Mouse (Mus musculus): Measurements from ENCODE around the gene Dlk1.

The Dlk1 gene

DNA sequence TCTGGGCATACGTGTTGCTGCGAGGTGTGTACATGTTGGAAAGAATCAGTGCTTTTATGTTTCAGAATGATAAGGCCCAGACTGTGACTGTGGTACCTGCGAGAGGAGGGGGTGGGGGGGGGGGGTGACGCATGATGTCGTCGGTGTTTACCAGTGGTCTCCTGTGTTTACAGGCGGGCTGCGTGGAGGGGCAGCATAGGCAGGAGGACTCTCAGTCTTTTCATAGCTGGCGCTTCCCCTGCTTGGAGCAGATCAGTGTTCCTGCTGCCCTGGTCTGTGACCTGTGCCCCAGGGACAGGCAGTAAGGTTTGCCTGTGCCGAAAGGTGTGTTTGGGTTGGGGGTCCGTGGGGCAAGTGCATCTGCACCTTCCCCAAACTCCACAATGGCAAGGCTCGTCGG, at the start of gene Dlk1:
Dlk1 (plus strand) TSS at position 232 of the 400 bp plus-strand sequence.
- no peak for DNase-seq (ENCODE audit: inconsistent age in 2 of 2, low spot score in 1 of 2)

DNA sequence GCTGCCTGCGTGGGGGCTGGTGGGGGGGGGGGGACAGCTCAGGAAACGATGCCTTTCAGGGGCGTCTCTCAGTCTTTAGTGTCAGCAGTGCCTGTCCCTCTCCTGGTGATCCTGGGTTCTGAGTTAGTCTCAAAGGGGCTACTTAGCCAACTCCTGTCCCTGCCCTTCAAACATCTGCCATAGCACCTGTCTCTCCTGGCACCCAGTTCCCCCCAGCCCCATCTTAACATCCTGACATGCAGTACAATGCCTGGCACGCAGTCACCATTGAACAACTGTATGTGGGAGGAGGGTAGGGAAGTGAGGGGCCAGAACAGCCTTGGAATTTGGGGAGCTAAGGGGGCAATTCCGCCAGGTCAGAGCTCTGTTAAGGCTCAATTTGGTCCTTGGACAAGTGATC, 49.7 kb upstream of the Dlk1 start:
- DNase-seq (ENCODE audit: inconsistent age in 2 of 2, low spot score in 1 of 2), result no peak

DNA sequence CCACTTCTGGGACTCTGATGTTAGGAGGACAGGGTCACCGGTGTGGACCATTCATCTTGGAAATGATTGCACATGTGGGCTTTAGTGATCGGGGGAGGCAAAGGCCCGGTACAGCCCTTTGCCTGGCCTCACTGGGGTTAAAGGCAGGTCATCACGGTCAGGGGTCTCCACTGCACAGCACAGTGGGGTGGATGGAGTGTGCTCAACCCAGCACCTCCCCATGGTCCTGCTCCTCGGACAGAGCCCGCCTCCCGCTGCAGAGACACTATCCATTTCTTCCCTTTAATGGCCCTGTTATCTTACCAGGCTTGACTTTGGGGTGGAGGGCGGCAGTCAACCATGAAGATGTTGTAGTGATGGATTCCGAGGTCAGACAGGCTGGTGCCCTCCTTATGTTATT, 48.9 kb upstream of the Dlk1 start:
- DNase-seq (ENCODE audit: inconsistent age in 2 of 2, low spot score in 1 of 2), result no peak

DNA sequence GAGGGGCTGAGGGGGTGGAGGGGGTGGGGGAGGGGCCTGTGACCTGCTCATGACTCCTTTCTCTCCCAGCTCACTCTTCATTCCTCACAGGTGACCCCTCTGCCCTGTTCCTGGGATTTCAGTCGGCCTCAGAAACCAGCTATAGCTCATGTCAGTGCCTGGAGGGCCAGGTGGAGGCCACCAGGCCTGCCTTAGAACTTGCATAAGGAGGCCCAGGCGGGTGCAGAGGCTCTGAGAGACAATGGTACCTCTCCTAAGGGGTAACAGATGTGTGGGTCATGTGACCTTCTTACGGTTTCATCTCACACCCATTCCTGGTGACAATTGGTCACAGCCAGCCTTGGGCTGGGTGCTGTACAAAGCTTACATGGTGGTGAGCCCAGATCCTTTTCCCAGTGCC, 46.6 kb upstream of the Dlk1 start:
- no peak for DNase-seq (ENCODE audit: inconsistent age in 2 of 2, low spot score in 1 of 2)

DNA sequence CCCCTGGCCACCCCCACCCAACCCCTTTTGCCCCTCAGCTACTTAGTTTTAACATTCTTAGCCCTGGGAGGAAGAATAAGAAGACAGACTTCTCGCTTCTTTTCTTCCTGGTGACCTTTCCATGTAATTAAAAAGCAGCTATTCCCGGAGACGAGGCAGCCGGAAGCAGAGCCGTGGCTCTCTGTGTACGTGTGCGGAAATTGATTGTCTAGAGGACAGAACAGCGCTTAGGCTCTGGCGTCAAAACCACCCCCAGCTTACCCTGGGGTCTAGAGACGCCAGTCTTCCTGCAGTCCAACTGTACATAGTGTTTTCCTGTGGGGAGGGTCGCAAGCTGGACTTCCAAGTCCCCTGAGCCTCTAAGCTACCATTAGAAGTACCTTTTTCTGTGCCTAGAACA, 41.9 kb upstream of the Dlk1 start:
- no peak for DNase-seq (ENCODE audit: inconsistent age in 2 of 2, low spot score in 1 of 2)

DNA sequence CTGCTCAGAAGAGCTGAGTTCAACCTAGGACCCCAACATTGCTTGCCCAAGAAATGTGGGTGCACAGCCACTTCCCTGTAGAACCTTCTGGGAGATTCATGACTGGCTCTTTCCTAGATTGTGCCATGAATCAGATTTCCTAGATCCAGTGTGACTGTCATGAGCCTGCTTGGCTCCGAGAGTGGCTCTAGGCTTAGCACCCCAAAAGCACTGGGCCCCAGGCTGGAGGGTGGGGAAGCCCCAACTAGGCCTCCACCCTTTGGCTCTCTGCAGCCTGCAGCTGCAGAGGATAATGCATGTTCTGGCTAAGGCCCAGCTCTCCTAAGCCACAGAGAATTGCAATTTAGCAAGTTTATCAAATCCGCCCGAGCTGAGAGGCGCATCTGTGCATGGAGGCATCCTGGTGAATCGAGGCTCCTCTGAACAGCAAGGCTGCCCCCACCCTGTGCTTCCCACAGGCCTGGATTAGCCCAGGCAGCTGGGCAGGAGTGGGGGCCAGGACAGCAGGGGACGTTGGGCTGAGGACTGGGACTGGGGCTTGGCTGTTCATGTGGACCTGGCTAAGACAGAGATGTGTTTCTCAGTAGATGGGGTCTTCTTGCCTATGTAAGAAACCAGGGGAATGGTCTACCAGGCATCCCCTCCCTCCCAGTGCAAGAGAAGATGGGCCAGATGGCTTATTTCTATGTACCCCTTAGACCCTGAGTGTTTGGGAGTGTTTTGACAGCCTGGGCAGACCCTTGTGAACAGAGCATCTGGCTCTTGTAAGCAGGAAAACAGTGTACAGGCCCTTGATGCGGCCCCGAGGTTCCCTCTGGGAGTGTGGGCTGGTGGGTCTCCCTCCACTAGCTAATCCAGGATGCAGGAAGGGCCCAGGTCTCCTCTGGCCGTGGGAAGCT, 41.2 kb upstream of the Dlk1 start:
- DNase-seq (ENCODE audit: inconsistent age in 2 of 2, low spot score in 1 of 2), result no peak

DNA sequence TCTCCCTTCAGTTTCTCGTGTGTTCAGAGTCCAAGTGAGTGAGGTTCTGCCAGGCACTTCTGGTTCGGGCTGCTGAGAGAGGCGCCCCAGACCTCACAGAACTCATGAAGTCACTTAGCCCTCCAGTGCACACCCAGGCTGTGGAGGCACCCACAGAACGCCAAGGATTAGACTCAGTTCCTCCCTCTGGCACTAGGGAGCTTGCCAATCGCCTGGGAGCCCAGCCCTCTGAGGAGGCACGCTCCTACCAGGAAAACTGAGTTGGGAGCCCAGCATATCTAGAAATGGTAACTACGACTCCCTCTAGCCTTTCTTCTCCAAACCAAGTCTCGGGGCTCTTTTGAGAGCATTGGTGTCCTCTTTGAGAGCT, 40.6 kb upstream of the Dlk1 start:
- DNase-seq (ENCODE audit: inconsistent age in 2 of 2, low spot score in 1 of 2), result no peak

DNA sequence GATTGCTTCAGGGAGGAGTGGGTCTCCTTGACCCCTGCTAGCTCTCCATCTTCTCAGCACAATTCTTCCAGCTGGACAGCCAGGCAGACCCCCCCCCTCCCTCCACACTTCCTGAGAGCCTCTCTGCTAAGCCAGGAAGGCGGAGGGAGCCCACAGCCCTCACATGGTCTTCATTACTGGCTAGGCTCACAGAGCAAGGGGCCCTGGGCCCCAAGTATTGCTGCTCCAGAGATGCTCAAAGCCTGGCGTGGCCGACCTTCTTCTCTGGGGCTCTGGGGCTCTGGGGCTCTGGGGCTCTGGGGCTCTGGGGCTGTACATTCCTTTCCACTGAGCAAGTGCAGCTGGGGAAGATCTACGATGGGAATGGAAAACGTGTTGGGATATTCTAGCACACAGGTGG, 39.9 kb upstream of the Dlk1 start:
- DNase-seq (ENCODE audit: inconsistent age in 2 of 2, low spot score in 1 of 2), result no peak

DNA sequence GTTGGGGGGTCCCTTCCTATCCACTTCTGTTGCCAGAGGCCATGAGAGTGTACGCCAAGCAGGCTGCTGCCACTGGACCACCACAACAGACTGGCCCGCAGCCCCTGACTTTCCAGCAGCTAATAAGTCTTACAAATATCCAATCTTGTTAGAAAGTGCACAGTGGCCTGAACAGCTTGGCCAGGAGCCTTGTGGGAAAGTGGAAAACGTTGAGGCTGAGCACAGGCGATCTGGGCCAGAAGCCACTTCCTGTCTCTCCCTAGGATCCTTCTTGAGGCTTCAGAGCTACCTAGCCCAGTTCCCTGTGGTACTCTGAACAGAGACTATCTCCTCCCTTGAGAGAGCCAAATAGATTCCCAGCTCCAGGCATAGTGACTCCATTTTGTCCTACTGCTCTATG, 39.3 kb upstream of the Dlk1 start:
- DNase-seq (ENCODE audit: inconsistent age in 2 of 2, low spot score in 1 of 2), result no peak

DNA sequence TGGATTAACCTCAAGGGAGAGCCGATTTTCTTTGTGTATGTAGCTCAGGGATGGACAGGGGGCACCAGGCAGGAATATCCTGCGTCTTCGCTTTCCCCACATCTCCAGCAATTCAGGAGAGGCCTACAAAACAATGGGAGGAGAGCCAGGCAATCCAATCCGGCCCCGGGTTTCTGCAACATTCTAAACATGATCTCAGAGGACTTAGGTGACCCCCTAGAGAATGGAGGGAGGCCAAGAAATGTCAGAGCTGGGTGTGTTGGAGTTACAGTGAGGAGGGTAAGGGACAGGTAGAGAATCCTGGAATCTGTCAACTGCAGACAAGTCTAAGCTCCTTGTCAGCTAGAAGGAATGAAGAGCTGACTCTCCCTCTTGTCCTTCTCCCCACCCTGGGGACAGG, 35.9 kb upstream of the Dlk1 start:
- DNase-seq (ENCODE audit: inconsistent age in 2 of 2, low spot score in 1 of 2), result no peak

DNA sequence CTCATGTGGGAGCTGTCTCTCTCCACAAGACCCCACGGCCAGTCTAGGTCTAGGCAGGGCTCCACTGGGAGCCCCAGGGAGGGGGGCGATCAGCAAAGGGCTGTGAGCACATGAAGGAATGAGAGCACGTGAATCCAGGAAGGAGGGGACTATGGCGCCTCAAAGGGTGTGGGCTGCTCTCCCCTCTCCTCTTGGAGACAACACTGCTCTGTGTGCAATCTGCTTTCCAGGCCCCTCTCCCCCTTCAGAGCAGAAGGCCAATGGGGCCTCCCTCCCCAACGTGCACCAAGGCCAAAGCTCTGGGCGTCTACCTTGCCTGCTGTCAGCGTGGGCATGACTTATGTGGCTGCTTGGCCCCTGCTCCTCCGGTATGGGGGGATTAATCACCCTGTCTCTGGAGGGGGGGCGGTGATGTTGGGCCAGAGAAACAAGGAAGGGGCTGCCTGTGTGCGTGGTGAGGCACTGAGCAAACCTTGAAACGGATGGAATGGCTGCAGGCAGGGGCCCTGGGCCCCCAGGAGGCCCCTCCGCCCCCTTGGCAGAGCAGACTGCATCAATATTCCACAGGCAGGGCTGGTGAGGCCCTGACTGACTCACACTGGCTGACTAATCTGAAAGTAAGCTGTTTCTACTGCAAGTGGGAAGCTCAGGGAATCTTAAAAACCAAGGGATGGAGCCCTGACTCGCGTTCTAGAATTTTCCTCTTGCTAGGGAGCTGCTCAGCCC, 35.0 kb upstream of the Dlk1 start:
- peak; percentile 91 to 94 for DNase-seq (ENCODE audit: inconsistent age in 2 of 2, low spot score in 1 of 2)

DNA sequence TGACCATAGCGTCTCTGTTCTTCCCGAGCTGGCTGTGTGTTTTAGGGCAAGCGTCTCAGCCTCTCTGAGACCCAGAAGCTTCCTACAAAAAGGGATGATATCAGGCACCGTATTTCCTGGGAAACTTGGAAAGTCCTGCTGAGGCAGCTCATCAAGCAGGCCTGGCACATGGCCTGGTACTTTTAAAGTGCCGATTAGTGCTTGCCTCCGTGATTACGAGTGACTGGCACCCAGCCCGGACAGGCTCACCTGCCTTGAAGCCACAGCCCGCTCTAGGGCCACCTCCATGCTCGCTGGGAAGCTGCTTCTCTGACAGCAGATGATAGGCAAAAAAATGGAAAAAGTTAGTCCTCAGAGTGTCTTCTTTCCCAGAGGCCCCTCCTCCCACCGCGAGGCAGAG, 32.6 kb upstream of the Dlk1 start:
- DNase-seq (ENCODE audit: inconsistent age in 2 of 2, low spot score in 1 of 2), result peak in 1 of 2 experiments; percentile 56

DNA sequence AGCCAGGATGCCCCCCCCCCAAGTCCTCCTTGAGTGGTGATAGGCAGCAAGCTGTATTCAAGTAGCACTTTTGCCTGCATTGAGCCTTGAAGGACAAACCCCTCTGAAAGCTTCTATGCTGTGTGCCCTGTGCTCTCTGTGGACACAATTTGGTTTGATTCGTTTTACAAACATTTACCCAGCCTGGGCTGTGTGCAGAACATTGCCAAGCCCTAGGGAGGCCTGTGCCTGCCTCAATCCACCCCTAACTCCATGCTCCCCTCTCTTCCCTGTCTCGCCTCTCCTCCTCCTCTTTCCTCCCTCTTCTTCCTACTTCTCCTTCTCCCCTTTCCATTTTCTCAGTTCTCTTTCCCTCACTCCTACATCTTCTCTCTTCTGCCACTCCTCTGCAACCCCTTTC, 29.5 kb upstream of the Dlk1 start:
- no peak for DNase-seq (ENCODE audit: inconsistent age in 2 of 2, low spot score in 1 of 2)

DNA sequence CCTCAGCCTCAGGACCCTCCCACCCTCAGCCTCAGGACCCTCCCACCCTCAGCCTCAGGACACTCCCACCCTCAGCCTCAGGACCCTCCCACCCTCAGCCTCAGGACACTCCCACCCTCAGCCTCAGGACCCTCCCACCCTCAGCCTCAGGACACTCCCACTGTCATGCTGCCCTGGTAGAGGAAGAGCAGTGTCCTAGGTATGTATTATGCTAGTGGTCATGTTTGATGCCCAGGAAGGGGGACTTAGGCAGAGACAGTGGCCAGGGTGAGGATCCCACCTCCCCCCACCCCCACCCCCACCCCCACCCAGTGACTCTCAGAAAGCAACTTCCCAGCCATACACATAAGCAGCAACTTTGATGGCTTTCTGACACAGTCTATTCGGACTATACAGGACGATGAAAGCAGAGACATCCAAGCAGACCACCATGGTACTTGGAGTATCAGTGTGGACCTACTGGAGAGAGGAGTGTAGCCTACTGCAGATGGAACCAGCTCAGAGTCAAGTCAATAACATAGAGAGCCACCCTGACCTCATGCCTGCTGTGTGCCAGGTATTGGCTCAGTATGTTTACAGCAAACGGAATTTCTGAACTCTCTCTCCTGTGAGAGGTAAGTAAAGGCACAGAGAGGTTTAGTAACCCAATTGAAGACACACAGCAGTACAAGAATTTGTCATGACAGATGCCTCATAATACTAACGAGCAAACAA, 28.8 kb upstream of the Dlk1 start:
- no peak for DNase-seq (ENCODE audit: inconsistent age in 2 of 2, low spot score in 1 of 2)

DNA sequence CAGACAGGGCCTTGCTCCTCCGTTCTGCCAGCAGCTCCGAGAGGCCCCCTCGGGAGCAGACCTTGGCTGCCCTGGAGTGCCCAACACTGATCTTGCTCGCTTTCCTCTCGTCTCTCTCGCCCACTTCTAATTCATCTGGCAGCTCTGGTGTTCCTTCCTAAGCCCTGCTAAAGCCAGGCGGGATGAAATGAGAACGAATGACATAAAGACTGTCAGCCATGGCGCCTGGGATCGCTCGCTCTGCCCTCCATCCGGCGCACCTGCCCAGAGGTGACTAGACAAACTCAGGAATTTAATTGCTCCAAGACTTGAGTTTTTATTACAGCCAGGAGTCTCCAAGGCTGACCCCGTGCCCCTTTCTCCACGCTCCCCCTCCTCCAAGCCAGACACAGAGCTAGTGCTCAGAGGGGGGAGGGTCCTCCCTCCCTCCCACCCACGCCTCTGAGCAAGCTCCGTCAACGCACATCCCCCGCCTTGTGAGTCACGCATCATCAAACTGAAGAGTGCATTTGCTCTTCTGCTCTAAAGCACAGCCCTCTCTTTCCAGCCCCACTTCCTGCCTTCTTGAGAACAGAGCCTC, 27.8 kb upstream of the Dlk1 start:
- DNase-seq (ENCODE audit: inconsistent age in 2 of 2, low spot score in 1 of 2), result no peak

DNA sequence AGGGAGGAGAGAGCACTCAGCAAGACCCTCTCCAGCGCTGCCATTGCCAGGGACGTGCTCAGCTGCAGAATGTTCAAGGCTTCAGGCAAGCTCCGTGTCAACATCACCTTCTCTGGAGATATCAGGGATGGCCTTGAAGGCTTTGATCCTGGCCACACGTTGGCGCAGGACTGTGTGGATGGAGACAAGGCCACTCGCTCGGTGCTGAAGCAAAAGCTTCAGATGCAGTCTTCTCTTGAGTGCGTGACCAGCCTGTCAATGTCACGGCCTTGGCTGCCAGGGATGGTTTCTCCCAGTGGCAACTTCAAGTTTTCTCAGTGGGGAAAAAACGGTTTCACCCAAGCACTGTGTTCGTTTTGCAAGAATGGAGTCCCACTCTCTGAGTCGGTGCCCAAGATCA, 26.6 kb upstream of the Dlk1 start:
- peak; percentile 70 to 77 for DNase-seq (ENCODE audit: inconsistent age in 2 of 2, low spot score in 1 of 2)

DNA sequence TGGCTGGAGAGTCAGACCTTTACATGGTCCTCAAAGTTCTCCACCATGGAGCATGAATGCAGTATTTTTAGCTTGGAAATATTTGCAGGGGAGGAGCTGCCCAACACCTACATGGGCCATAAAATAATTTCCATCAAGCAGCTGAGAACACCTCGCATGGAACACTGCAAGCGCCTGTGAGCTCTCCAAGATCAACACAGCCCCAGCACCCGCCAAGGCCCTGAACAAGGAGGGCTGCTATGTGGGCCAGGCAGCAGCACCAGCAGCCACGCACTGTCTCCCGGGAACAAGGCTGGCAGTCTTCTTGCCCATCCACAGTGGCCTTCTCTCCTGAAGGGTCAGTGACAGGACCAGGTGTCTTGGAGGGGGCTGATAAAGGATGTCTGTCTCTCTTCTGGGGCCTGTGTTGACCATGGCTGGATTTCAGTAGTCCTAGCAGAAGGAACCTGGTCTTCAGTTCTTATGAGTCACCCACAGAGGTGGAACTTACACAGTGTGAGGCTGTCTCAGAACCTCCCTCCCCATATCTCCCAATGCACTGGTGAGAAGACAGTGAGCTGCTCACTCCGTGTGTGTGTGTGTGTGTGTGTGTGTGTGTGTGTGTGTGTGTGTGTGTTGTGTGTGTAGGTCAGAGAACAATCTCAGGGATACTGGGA, 20.0 kb upstream of the Dlk1 start:
- DNase-seq (ENCODE audit: inconsistent age in 2 of 2, low spot score in 1 of 2), result no peak

DNA sequence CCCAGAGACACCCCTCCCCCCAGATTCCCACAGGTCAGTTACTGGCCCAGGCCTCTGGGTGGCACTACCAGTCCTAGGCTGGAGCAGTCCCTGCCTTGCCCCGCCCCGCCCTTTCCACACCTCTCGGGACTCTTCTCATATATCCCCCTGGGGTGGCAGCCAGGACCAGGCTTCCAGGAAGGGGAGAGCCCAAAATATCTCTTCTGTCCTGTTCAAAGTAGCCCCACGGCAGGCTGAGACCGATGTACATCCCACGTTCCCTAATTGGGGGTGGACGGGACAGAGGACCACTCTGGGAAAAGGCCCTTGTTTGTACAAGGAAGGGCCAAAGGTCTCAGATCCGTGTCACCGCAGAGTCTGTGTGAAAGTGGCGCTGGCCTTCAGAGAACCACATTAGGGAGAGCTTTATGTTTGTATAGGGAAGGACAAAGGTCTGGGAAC, 16.2 kb upstream of the Dlk1 start:
- DNase-seq (ENCODE audit: inconsistent age in 2 of 2, low spot score in 1 of 2), result peak; percentile 56 to 72

DNA sequence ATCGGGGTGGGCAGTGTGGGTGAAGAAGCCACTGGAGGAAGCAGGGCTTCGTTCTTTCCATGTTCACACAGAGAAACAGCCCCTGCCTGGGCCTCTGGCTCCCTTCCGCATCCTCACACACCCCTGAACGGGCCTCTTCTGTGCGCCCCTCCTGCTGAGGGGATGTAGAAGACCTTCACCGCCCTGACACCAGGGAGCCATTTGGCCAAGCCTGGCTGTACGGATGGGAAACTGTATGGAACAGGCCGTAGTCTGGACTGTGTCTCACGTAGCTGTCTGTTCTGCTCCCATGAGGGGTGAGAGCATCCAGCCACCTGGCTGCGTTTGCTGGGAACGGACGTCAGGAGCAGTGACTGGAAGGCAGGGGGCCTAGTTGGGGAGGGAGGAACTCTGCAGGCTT, 15.8 kb upstream of the Dlk1 start:
- no peak for DNase-seq (ENCODE audit: inconsistent age in 2 of 2, low spot score in 1 of 2)

DNA sequence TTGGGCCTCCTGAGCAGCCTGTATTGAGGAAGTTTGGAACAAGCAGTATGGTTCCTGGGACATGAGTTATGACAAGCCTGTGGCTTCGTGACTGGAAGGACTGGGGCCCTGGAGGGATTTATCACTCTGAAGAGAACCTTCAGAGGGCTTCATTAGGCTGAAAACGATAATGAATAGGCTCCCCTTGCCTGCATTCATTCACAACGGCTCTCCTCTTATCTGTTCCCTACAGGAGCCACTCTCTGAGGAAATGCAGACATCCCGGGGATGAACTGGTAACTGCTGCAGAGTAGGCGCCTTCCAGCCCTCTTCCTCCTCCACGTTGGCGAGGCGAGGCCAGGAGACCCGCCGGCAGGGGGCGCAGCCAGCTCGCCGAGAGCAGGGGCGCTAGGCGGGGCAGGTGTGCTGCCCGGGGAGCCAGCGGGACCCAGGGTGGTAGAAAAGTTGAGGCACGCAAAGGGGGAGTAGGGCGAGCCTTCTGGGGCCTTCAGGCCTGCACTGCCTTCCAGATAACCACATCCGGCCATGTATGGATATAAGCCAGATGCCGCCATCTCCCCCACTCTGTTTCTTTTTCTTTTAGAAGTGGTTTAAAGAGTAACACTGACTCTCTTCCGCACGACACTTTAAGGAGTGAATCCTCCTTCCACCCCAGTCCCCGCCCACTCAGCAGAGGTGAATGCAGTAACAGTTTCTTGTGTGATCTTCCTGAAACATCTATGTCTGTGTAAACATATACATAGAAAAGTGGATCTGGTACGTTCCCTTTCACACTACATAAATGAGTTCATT, 14.9 kb upstream of the Dlk1 start:
- DNase-seq (ENCODE audit: inconsistent age in 2 of 2, low spot score in 1 of 2), result peak; percentile 89 to 96
